Mouse (Mus musculus): ENCODE results near the gene Slit3. TPM values are rescaled to one million over a fixed set of nuclear protein-coding genes. Genes with fewer than 3 reads are reported as not detected.

Slit3 gene
- total RNA-seq, 2 experiments from 2014 or later, result 41.4 to 47.4 TPM

Small RNA genes lying within 50 kb of the gene (microRNA-seq; reads per million reads assigned to microRNA genes)
- gene Mir218-2, result 67.0 reads per million, percentile 53 among the genes with 10 or more reads in this experiment

Measured in left cerebral cortex, postnatal 10 days (tissue).